Mouse (Mus musculus) gastrocnemius, postnatal 36 days (tissue): ENCODE results near the gene Tcp11l2. TPM values are rescaled to one million over a fixed set of nuclear protein-coding genes. Genes with fewer than 3 reads are reported as not detected.

Experiments used
- DNase-seq, 2 experiments: peaks; one replicate each; pipeline ENCODE4 v3.0.0; 2022
- intact Hi-C: fragments of 180-260 bp; cut with DNase I; formaldehyde crosslinking; loops from one replicate; pipeline ENCODE4 v1.15.1; 2025
- total RNA-seq, 2 experiments: library from RNA; stranded (reverse); gene quantifications; 2 replicates each; pipeline ENCODE4 v1.2.3; 2021

The Tcp11l2 gene
- total RNA-seq, 2 experiments from 2014 or later = 55.9 to 65.8 TPM

- DNase-seq = no peak
- intact Hi-C loops = no loop called here
These were observed 16.3 kb downstream of the Tcp11l2 start for GRCm38 (mm10) chr10:84592745-84593144.

GRCm38 (mm10) chr10:84597127-84597785 is 20.8 kb downstream of the Tcp11l2 start:
- DNase-seq = no peak
- intact Hi-C loops = no loop called here

- intact Hi-C loops = no loop called here
- DNase-seq = no peak
These were observed 21.7 kb downstream of the Tcp11l2 start for GRCm38 (mm10) chr10:84598172-84598571.

GRCm38 (mm10) chr10:84600136-84600535 is 23.7 kb downstream of the Tcp11l2 start:
- intact Hi-C loops = no loop called here
- DNase-seq = no peak

GRCm38 (mm10) chr10:84604335-84604734 is 27.9 kb downstream of the Tcp11l2 start:
- DNase-seq = no peak

GRCm38 (mm10) chr10:84608361-84608760 is 31.9 kb downstream of the Tcp11l2 start:
- intact Hi-C loops = no loop called here
- DNase-seq = no peak

More at GRCm38 (mm10) chr10:84604335-84604734, 27.9 kb downstream of the Tcp11l2 start:
- intact Hi-C loops = no loop called here

- no peak for DNase-seq
- intact Hi-C loops = no loop called here
These were observed 33.9 kb downstream of the Tcp11l2 start for GRCm38 (mm10) chr10:84610324-84610723.

GRCm38 (mm10) chr10:84610783-84611182 is 34.4 kb downstream of the Tcp11l2 start:
- DNase-seq = no peak
- intact Hi-C loops = no loop called here

GRCm38 (mm10) chr10:84611664-84612063 is 35.2 kb downstream of the Tcp11l2 start:
- intact Hi-C loops = no loop called here
- DNase-seq = no peak

- DNase-seq = no peak
- intact Hi-C loops = no loop called here
These were observed 35.9 kb downstream of the Tcp11l2 start for GRCm38 (mm10) chr10:84612281-84612680.

- intact Hi-C loops = no loop called here
- DNase-seq = no peak
These were observed 36.9 kb downstream of the Tcp11l2 start for GRCm38 (mm10) chr10:84613366-84613765.

GRCm38 (mm10) chr10:84615076-84615475 is 38.6 kb downstream of the Tcp11l2 start:
- intact Hi-C loops = no loop called here
- no peak for DNase-seq

- DNase-seq = peak; percentile 90 to 91
- intact Hi-C loops = loop anchor here (5.0 kb wide), 1 partner anchor 105 kb away; no protein-coding TSS in a partner anchor
These were observed 45.7 kb downstream of the Tcp11l2 start, which contains the start of gene Polr3b for GRCm38 (mm10) chr10:84621826-84622790. Gene Polr3b, plus strand, starts transcription at chr10:84622292.

- DNase-seq = no peak
- intact Hi-C loops = no loop called here
These were observed 54.8 kb downstream of the Tcp11l2 start for GRCm38 (mm10) chr10:84631182-84631581.

- intact Hi-C loops = loop anchor here (1.0 kb wide), 1 partner anchor 514 kb away; no protein-coding TSS in a partner anchor
These were observed 55.6 kb downstream of the Tcp11l2 start for GRCm38 (mm10) chr10:84632005-84632404.

GRCm38 (mm10) chr10:84636656-84637055 is 60.2 kb downstream of the Tcp11l2 start:
- intact Hi-C loops = no loop called here
- DNase-seq = peak in 1 of 2 experiments; percentile 43

More at GRCm38 (mm10) chr10:84632005-84632404, 55.6 kb downstream of the Tcp11l2 start:
- DNase-seq = no peak

- no peak for DNase-seq
- intact Hi-C loops = no loop called here
These were observed 62.0 kb downstream of the Tcp11l2 start for GRCm38 (mm10) chr10:84638382-84638781.

- DNase-seq = no peak
- intact Hi-C loops = loop anchor here (5.0 kb wide), 2 partner anchors 348 to 408 kb away; no protein-coding TSS in a partner anchor
These were observed 63.3 kb downstream of the Tcp11l2 start for GRCm38 (mm10) chr10:84639525-84640287.

- no peak for DNase-seq
- intact Hi-C loops = loop anchor here (5.0 kb wide), 2 partner anchors 346 to 406 kb away; no protein-coding TSS in a partner anchor
These were observed 64.4 kb downstream of the Tcp11l2 start for GRCm38 (mm10) chr10:84640861-84641260.

- intact Hi-C loops = loop anchor here (5.0 kb wide), 2 partner anchors 346 to 406 kb away; no protein-coding TSS in a partner anchor
- DNase-seq = no peak
These were observed 65.2 kb downstream of the Tcp11l2 start for GRCm38 (mm10) chr10:84641576-84641975.
